Mouse (Mus musculus): ENCODE measurements around the gene AA792892.
"Not testable (repeated sequence)": the region's sequence is repeated elsewhere in the genome, so short reads cannot be mapped to it uniquely, and the experiment has no call there.

GRCm38 (mm10) chr5:94314135-94314534 lies 25.4 kb upstream of the AA792892 start, which contains the start of gene Gm6502:
- TF ChIP-seq CTCF, EP300 (IDR thresholded peaks at IDR 0.05): not testable (repeated sequence)
